Mouse (Mus musculus) embryo, embryonic 11 days (tissue): ENCODE measurements around the gene Epn2.

ENCODE experiments used
- DNase-seq: peaks from one replicate; pipeline ENCODE4 v3.0.0-alpha.2; 2015

Epn2 gene

GRCm38 (mm10) chr11:61487401-61487800 lies 92.1 kb downstream of the Epn2 start:
- no peak for DNase-seq

GRCm38 (mm10) chr11:61486458-61487219 lies 92.8 kb downstream of the Epn2 start:
- DNase-seq = no peak

GRCm38 (mm10) chr11:61485541-61486457 lies 93.7 kb downstream of the Epn2 start:
- DNase-seq = no peak

- peak; percentile 90 for DNase-seq
Observed at GRCm38 (mm10) chr11:61484613-61485540, 94.6 kb downstream of the Epn2 start, which contains the start of gene Mfap4. Gene Mfap4 (plus strand): TSS chr11:61485431.

GRCm38 (mm10) chr11:61484256-61484612 lies 95.3 kb downstream of the Epn2 start:
- DNase-seq = peak; percentile 56

GRCm38 (mm10) chr11:61483226-61483845 lies 96.2 kb downstream of the Epn2 start:
- peak; percentile 60 for DNase-seq

- DNase-seq = peak; percentile 23
Observed at GRCm38 (mm10) chr11:61481239-61482090, 98.0 kb downstream of the Epn2 start.

GRCm38 (mm10) chr11:61478788-61479187 lies 100.7 kb downstream of the Epn2 start:
- DNase-seq = no peak

GRCm38 (mm10) chr11:61477566-61478508 lies 101.7 kb downstream of the Epn2 start:
- no peak for DNase-seq

- peak; percentile 23 for DNase-seq
Observed at GRCm38 (mm10) chr11:61476786-61477382, 102.6 kb downstream of the Epn2 start.

- no peak for DNase-seq
Observed at GRCm38 (mm10) chr11:61473630-61474029, 105.9 kb downstream of the Epn2 start.

- DNase-seq = no peak
Observed at GRCm38 (mm10) chr11:61470880-61471279, 108.6 kb downstream of the Epn2 start.

- no peak for DNase-seq
Observed at GRCm38 (mm10) chr11:61469317-61469917, 110.1 kb downstream of the Epn2 start.

GRCm38 (mm10) chr11:61468534-61468933 lies 111.0 kb downstream of the Epn2 start:
- DNase-seq = no peak
